Mouse (Mus musculus) G1E (cell line): ENCODE measurements at regions not wholly inside any gene's neighbourhood (a gene's known extent, or its start where the extent isn't known, plus 50 kb on each side); places are given as distances from the start of the nearest gene placed in this dataset.

ENCODE experiments used
- CTCF ChIP-seq: IDR thresholded peaks from 2 replicates; pipeline ENCODE4 v1.5.1; 2012; ENCODE audit warnings: low read depth, low read length, inconsistent platforms, mixed read lengths
- GATA1 ChIP-seq: IDR thresholded peaks from 2 replicates; pipeline ENCODE4 v1.6.1; 2012; ENCODE audit warnings: borderline replicate concordance, low read length, inconsistent platforms, mixed read lengths
- GATA2 ChIP-seq: IDR thresholded peaks from 2 replicates; pipeline ENCODE4 v1.6.1; 2012; ENCODE audit warnings: low read depth, low read length, inconsistent platforms, borderline replicate concordance
- POLR2AphosphoS5 ChIP-seq: IDR thresholded peaks from 2 replicates; pipeline ENCODE4 v1.6.1; 2012; ENCODE audit warnings: low read depth, low read length, inconsistent platforms; ENCODE audit not compliant: insufficient replicate concordance
- TAL1 ChIP-seq: conservative IDR thresholded peaks from 2 replicates; pipeline ENCODE4 v1.6.1; 2012; ENCODE audit warnings: low read depth, low read length, inconsistent platforms, mixed read lengths

DNA sequence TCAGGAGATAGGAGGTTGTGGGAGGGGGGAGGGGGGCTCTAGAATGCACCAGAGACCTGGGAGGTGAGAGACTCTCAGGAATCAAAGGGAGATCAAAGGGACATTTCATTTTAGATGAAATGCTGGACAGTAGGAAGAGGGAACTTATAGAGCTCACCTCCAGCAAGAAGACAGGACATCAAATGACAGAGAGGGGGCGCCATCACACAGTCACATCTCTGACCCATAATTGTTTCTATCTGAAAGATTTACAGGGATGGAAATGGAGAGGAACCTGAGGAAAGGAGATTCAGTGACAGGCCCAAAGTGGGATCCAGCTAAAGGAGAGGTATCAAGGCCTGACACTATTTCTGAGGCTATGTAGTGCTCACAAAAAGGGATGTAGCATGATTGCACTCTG is 270.5 kb upstream of the Sfrp2 start:
- TF ChIP-seq CTCF (no peak), GATA1 (no peak), POLR2AphosphoS5 (no peak), TAL1 (no peak), GATA2 (no peak)
